Mouse (Mus musculus): ENCODE data around the gene Fscn2.
"Not testable (repeated sequence)": the region's sequence is repeated elsewhere in the genome, so short reads cannot be mapped to it uniquely, and the experiment has no call there.

Fscn2 gene

DNA sequence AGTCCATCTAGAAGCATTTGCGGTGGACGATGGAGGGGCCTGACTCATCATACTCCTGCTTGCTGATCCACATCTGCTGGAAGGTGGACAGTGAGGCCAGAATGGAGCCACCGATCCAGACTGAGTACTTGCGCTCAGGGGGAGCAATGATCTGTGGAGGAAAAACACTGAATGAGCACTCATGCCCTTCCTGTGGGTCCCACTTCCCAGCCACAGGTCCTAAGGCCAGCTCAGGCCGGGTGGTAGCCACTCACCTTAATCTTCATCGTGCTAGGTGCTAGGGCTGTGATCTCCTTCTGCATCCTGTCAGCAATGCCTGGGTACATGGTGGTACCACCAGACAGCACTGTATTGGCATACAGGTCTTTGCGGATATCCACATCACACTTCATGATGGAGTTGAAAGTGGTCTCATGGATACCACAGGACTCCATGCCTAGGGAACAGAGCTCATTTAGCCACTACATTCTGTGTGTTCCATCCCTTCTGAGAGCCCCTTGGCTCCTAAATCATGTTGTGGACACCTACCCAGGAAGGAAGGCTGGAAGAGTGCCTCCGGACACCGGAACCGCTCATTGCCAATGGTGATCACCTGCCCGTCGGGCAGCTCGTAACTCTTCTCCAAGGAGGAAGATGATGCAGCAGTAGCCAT is 14.8 kb upstream of the Fscn2 start:
- not testable (repeated sequence) for DNase-seq

DNA sequence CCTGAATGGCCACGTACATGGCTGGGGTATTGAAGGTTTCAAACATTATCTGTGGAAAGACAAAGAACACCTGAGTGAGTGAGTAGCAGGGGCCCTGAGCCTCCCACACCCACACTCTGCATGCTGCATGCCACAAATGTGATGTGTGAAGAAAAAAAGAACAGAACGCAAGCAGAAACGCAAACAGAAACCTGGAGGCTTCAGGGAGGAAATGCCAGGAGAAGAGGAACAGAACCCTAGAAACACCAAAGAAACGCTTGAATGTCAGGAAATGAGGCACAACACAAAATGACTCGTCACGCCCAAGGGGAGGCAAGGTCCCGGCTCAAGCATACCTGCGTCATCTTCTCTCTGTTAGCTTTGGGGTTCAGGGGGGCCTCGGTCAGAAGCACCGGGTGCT is 14.0 kb upstream of the Fscn2 start:
- no peak for DNase-seq

DNA sequence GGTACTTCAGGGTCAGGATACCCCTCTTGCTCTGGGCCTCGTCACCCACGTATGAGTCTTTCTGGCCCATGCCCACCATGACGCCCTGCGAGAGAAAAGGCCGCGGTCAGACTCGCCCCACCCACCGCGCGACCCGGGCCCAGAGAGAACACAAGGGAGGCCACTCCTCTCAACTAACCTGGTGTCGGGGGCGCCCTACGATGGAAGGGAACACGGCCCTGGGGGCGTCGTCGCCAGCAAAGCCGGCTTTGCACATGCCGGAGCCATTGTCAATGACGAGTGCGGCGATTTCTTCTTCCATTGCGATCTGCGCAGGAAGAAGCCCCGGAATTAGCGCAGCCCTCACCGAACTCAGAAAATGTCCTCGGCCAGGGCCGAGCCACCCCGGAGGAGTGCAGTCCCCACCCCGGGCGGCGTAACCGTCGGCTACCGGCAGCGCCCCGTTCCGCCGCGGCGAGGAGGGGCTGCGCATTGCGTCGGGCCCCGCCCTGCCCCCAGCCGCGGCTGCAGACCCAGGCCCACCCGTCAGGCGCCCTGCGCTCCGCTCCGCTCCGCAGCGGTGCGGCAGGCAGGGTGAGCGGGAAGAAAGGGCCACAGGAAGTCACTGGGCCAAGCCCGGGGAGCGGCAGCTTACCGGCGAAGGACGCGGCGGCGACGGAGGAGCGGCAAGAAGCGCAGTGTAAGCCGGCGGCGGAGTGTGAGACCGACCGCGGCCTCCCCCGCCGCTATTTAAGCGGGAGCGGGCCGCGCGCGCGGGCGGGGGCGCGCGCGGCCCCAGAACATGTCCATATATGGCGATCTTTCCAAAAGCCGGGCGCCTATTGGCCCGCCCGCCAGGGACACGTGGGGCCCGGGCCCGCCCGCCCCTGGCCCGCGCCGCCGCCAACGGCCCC is 13.3 kb upstream of the Fscn2 start, which contains the start of gene Actg1:
Gene Actg1, minus strand, starts transcription at position 752 of the 893 bp plus-strand sequence.
- DNase-seq: peak; percentile 89 to 91

DNA sequence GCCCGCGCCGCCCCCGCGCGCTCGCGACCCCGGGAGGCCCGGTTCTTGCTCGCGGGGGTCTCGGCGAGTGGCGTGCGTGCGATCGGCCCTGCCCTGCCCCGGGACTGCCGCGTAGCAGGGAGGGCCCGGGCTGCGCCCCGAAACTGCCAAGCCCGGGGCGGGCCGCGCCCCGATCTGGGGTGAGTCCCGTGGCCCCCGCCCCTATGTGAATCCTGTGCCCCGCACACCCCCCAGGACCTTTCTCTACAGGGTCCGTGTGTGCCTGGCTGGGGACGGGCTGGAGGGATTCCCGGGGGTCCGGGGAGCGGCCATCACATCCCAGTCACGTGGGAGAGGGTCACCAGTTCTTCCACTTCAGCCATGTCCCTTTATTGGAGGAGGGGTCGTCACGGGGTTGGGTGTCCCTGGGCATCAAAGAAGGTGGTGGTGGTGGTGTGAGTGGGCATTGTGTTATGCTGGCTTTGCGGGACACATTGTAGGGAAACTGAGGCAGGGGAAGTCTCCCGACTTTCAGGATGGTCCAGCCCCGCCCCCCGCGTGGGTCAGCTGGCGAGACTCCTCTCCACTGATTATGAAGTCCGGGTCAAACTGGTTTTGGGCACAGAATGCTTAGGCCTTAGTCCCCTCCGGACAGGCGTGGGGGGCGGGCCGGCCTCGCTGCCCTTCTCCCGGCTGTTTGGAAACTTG is 12.5 kb upstream of the Fscn2 start:
- DNase-seq: peak in 1 of 2 experiments; percentile 77

DNA sequence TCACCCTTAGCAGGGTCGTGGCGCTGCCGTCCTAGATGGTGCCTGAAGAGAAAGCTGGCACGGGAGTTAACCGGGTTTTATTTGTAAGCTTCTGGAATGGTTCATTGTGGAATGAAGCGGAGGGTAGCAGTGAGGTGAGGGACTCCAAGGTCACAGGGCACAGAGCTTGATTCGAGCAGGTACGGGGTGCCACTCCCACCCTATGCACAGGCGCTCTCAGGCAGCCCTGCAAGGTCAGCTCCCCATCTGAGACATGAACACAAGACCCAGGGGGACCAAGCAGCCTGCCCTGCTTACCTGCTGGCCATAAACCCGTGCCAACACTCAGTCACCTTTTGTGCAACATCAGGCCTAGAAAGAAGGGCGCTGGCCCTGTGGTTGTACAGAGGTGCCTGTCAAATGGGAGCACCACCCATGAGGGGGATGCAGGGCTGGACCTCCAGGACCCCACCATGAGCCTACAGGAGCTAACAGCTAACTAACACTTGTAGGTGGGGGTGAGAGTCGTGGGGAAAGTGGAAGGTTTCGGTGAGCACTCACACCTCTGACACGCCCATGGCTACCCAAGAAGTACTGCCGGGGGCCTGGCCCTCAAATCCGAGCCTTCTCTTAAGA is 11.9 kb upstream of the Fscn2 start:
- peak; percentile 67 to 70 for DNase-seq

DNA sequence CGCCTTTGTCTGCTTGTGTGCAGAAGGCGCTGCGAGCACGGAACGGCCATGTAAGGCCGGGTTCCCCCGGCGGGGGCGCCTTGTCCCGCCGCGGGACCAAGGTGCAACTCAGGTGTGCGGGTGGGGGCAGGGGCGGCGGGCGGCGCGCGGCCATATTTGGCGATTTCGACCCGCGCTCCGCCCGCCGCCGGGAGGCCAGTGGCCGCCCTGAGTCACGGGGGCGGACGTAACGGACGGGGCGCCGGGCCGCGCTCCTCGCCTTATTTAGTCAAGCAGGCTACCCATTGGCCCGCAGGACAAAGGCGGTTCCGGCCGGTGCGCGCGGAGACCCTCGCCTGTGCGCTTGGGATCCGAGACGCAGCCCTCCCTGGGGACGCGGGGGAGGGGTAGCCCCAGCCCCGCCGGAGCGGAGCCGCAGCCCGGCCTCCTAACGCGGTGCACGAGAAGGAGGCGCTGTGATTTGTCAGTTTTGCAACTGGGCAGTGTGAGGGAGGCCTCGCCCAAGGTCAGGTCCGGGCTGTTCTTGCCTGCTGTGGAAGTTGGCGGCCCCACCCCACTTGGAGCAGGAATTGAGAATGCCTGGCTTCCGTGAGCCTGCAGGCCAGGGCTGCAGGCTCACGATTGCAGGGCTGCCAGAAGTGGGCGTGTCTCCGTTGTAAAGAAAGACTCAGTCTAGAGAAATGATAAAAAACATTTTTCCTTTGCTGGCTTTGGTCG is 11.2 kb upstream of the Fscn2 start:
- DNase-seq: peak; percentile 94 to 95

DNA sequence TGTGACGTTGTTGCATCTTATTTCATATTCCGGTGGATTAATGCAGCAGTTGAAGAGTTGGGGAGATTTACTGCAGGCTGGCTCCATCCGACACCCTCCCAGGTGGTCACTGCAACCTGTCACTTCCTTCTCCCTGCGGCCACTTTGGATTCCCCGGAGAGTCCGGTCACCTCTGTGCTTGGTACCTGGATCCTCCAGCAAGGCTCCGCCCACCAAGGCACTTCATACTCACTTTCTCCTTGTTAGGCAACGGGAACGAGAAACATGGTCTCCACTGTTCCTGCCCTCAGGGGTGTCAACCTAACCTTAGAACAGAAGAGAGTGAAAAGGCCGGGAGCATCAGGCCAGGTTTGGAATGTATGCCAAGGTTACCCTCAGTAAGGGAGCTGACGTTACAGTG is 10.6 kb upstream of the Fscn2 start:
- DNase-seq: peak; percentile 47 to 64

DNA sequence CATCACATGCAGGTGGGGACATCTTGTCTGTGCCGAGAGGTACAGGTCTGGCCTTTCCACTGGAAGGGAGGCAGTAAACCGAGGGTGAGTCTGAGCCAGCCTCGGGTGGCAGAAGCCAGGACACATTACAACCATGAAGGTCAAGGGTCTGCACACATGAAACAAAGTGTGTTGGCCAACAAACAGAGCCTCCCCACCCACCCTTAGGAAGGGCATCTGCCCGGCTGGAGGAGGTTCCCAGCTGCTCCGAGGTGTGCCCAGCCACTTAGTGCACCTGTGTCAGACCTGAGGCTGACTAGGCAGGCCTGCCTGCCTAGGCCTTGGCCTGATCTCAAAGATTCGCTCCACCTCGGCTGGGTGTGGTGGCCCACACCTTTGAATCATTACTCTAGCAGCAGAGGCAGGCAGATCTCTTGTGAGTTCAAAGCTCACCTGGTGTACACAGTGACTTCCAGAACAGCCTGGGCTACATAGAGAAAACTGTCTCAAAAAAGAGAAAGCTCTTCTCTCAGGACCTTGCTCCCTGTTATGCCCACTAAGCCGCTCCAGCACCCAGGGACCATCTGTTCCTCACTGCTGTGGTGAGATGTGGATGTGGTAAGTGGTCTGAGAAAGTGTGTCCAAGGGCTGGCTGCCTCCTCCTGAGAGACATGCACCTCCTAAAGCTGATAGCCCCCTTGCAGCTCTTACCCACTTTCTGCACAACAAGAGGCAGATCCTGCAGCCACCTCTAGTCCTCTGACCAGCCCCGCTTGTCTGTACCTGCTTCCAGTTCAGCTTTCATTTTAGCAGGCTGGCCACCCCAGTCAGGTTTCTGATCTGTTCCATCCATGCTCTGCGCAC is 9.9 kb upstream of the Fscn2 start:
- no peak for DNase-seq

DNA sequence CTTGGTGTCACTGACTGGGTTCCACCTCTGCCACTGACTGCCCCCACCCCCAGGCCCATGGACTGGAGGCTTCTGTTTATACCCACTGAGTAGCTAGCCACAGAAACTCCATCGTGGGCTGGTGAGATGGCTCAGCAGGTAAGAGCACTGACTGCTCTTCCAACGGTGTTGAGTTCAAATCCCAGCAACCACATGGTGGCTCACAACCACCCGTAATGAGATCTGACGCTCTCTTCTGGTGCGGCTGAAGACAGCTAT is 9.3 kb upstream of the Fscn2 start:
- not testable (repeated sequence) for DNase-seq

DNA sequence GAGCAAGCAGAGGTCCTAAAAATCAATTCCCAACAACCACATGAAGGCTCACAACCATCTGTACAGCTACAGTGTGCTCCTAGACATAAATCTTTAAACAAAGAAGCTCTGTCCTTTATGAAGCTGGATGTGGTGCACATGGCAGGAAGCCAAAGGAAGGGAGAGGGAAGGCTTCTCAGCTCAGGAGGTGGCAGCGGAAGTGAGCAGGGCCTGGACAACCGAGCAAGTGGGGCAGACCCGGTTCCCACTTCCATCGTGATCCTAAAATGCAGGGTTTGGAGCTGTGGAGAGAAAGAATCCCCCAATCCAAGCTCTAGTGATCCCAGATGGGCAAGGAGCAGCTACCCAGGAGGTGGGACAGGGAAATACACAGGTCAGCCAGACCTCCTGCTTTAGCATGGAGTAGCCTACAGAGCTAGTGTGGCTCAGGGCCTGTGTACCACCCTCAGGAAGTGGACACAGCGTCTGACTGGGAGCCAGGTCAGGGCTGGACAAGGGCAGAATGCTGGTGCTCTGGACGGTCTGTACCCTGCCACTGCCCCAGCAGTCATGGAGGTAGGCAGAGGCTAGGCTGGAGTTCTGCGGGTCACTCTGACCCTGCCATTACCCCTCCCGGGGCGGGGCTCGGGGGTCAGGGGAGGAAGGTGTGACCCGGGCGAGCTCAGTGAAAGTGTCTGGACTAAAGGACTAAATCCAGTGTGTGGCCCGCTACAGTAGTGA is 8.6 kb upstream of the Fscn2 start:
- DNase-seq: peak; percentile 56 to 59

DNA sequence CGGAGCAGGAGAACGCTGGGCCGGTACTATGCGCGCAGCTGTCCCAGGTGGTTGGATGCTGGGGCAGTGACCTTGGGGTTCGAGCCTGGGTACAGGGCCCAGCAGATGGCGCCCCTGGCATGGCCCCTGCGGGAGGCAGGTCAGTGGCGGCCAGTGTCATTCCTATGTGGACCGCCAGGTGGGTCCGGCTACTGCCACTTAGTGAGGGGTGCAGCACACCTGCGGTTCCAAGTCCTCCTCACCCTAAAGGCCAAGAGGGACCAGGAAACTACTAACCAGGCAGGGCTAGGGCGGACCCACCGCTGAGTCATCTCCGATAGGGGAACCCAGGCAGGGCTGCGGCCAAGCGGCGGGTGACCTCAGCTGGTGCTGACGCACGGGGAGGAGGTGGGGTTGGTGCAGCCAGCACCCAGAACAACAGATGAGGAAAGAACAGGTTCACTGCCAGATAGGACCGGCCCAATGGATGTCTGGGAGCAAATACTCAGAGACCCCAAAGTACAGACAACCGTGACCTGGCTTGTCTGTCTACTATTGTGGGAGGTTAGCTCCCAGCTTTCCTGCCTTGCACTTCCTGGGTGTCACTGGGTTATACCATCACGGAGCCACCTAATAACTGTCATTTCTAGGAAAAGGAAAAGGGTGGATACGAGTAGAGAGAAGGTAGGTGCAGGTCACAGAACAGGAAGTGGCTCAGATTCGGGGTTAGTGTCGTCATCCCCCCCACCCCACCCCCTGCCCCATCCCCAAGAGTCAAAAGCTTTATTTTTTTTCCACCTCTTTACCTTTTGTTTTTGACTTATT is 7.6 kb upstream of the Fscn2 start:
- DNase-seq: peak; percentile 86 to 95

DNA sequence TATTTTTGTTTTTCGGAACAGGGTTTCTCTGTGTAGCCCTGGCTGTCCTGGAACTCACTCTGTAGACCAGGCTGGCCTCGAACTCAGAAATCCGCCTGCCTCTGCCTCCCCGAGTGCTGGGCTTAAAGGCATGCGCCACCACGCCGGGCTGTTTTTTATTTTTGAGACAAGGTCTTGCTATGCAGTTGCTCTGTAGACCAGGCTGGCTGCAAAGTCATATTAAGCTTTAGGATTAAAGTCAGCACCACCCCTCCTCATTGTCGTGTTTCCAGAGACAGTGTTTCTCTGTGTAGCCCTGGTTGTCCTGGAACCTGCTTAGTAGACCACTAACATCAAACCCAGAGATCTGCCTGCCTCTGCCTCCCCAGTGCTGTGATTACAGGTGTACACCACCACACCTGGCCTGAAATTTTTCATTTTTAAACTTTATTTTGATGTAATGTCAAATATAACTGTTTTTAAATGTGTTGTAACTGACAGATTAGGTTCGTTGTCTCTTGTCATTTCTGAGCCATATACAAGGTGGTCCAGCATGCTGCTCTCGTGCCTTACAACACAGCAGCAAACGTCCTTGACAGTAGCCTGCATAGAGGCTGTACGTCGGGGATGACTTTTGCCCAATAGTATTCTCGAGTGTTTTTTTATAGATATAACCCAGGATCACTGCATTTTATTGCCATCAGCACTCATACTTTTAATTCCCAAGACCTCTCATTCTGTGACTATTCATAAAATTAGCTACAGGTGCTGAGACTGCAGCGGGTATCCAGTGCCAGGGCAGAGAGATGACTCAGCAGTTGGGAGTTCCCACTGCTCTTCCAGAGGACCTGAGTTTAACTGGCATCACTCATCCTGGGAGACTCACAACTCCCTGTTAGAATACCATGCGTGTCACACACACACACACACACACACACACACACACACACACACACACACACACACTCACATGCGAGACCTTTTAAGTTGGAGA is 6.7 kb upstream of the Fscn2 start:
- DNase-seq: peak in 1 of 2 experiments; percentile 0

DNA sequence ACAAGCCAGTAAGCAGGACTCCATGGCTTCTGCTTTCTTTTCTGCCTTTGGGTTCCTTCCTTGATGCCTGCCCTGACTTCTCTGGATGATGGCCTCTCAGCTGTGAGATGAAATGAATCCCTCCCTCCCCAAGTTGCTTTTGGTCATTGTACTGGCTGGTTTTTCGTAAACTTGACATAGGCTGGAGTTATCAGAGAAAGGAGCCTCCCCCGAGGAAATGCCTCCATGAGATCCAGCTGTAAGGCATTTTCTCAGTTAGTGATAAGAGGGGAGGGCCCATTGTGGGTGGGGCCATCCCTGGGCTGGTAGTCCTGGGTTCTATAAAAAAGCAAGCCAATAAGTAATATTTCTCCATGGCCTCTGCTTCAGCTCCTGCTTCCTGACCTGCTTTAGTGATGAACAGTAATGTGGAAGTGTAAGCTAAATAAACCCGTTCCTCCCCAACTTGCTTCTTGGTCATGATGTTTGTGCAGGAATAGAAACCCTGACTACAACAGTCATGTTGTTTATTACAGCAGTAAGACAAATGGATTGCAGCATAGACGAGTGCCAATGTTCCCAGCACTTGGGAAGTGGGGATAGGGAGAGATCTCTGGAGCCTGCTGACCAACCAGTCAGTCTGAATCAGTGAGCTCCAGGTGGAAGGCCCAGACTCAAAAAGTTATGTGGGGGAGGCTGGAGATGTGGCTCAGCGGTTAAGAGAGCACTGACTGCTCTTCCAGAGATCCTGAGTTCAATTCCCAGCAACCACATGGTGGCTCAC is 5.9 kb upstream of the Fscn2 start:
- no peak for DNase-seq

DNA sequence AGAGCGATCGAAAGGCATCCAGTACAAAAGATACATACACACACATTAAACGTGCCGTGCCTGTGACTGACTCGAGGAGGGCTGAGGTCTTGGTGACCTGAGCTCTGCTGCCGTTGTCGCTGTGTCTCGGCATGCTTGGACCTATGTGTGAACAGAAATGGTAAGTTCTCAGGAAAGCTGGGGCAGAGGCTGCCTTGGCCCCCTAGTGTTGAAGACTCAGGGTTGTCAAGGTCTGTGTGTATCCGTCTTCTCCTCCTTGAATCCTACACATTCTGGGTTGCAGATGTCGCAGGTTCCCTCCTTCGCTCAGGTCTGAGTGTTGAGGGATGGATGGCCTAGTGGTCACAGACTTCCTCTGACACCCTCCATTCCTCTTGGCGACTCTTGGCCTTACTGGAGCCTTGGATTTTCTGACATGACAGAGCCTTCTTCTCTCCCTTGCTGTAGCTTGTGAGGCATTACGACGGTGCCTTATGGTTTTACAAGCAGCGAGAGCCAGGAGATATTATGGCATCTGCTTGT is 5.0 kb upstream of the Fscn2 start:
- no peak for DNase-seq

DNA sequence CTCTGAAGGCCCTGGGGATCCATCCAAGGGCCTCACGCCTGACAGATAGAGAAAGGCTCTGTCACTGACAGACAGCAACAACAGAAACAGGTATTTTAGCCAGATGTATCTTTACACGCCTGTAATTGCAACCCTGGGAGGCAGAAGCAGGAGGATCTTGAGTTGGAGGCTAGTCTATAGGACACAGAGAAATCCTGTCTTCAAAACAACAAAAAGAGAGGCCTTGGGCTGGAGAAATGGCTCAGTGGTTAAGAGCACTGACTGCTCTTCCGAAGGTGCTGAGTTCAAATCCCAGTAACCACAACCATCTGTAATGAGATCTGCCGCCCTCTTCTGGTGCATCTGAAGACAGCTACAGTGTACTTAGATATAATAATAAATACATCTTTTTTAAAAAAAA is 4.4 kb upstream of the Fscn2 start:
- no peak for DNase-seq

DNA sequence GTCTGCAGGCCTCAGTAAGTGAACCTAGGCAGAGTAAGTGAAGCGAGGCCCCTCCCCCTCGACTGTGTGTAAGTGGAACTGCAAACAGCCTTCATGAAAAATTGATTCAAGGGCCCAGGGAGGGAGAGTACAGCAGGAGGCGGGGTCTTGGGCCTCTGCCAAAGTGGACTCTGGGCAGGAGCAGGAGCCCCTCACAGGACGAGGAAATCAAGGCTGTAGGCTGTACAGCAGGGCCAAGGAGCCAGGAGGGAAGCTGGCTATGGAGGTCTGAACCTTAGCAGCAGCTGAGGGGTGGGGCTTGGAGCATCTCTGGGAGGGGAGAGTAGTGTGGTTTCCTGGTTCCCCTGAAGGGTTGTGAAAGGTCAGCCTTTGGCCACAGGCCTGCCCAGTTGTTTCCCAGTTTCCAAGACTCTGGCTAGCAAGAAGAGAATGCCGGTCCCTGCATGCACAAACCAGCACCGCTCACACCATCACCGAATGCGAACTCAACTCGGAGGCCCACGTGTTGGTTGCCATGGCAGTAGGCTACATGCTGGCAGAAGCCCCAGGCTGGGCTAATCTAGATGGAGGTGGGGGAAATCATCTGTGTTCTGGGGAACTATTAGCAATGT is 3.4 kb upstream of the Fscn2 start:
- DNase-seq: peak; percentile 58 to 66

DNA sequence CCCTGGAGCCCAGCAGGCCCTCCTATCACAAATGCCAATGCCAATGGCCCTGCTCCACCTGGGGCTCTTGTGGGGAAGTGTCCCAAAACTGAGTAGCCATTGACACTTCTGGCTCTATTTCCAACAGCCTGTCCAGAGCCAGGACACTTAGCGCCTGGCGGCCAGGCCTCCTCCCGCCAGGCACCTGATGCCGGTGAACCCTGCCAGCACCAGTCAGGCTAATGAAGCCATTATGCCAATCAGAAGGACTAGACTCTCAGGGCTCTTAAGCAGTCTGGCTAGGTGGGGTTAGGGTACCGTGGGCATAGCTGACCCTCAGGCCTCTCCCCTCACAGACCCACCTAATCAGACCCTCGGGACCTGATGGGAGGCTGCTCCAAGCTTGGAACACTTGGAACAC is 1.9 kb upstream of the Fscn2 start:
- no peak for DNase-seq

Measured in kidney, postnatal 36 days (tissue).